Mouse (Mus musculus): ENCODE measurements at regions not wholly inside any gene's neighbourhood (a gene's known extent, or its start where the extent isn't known, plus 50 kb on each side); places are given as distances from the start of the nearest gene placed in this dataset.

DNA sequence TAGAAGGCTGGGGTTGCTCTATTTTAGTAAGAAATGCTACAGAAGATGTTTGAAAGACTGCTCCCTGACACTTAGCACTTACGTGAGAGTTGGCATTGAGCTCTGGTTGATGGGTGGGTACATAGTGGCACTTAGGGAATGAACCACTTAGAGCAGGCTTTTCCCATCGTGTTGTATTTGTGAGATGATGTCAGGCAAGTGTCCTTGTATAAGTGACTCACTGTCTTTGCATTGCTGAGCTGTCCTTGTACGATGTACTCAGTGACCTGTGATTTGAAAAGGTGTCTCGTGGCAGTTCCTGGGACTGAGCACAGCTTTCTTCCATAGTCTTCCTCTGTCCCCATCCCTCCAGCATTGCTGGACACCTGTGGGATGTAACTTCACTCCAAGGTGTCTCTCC, 165.9 kb downstream of the 1700129C05Rik start:
- intact Hi-C loops (cut with DNase I), result no loop called here
- no peak for DNase-seq (ENCODE audit: low spot score in 2 of 2)

DNA sequence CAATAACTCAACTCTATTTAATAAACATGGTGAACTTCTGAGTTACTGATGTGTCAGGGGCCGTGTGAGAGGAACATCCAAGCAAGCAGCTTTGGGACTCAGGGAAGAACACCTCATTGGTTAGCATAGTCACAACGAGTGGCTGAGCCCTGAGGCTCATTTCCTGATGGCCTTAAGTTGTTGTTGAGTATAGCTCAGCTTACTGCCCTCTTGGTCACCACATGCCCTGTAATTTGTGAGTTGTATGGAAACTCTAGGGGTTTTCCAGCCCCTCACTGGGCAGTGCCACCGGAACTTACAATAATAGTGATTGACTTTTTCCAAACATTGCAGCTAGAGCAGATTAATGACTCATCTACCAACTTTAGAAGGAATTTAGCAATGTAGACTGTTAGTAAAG, 173.4 kb downstream of the 1700129C05Rik start:
- no peak for DNase-seq (ENCODE audit: low spot score in 2 of 2)
- intact Hi-C loops (cut with DNase I), result no loop called here

DNA sequence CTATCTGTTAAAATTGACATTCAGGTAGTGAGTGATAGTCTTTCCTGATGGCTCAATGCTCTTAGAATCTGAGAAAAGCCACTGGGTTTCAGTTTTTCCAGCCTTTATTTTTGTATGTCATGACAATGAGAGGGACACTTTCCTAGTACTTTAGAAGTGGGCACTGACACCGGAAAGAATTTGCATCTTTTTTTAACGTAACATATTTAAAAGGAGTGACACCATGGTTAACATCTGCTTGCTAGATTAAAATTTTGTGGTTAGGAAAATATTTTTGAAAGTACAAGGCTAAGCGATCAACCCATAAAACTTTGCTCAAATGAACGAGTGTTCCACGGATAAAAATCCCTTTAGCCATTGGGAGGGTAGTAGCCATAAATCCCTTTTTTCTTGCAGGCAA, 174.7 kb downstream of the 1700129C05Rik start:
- DNase-seq (ENCODE audit: low spot score in 2 of 2), result no peak
- intact Hi-C loops (cut with DNase I), result no loop called here

DNA sequence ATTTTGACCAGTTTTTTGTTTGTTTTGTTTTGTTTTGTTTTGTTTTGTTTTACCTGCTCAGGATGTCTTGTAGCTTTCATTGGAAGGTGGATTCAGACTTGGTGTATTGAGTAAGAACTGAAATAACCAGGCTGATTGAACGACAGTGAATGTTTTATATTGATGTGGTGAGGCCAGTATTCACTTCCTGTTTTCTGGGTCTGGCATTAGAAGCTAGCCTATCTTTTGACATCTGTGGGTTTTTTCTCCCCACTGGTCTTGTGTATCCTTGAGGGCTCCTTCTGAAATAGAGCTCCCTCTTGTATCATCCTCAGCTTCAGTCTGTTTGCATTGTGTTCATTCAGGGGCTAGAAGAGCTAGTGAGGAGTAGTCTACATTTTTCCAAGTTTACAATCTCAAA, 175.5 kb downstream of the 1700129C05Rik start:
- DNase-seq (ENCODE audit: low spot score in 2 of 2), result no peak
- intact Hi-C loops (cut with DNase I), result no loop called here

DNA sequence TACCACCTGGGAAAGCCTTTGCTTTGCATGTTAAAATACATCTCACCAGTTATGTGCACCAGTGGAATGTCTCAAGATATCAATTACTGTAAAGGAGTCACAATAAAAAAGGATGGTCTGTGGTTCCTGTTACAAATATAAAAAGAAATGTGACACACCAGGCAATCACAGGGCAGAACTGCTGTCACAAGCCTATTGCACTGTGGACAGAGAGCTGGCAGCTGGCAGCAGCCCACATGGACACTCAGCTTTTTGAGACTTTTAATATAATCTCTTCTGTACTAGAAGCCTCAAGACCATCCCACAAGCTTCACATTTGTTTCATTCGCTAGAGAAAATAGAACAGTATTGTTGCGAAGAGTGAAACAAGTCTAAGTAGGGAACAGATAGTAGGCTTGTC, 197.7 kb downstream of the 1700129C05Rik start:
- DNase-seq (ENCODE audit: low spot score in 2 of 2), result no peak
- intact Hi-C loops (cut with DNase I), result no loop called here

DNA sequence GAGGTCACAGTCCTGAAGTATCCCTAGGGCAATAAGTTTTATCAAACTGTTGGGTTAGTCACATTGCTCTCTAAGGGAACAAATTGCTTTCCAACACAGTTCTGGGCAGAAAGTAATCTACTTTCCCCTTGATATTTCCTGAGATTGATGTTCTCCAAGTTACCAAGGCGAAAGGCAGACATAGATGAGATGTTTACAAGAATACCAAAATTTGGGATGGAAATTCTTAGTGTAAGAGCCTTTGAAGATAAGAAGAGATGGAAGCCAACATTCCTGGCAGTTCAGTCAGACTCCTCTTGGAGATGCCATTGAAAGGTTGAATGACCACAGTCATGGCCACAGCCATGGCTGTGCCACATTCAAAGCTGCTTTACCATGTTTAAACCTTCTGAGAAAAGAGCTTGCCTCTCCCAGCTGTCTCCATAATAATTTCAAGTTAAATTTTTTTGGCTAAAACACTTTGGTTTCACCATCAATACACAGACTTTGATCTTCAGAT, 199.4 kb downstream of the 1700129C05Rik start:
- no peak for DNase-seq (ENCODE audit: low spot score in 2 of 2)
- intact Hi-C loops (cut with DNase I), result no loop called here

DNA sequence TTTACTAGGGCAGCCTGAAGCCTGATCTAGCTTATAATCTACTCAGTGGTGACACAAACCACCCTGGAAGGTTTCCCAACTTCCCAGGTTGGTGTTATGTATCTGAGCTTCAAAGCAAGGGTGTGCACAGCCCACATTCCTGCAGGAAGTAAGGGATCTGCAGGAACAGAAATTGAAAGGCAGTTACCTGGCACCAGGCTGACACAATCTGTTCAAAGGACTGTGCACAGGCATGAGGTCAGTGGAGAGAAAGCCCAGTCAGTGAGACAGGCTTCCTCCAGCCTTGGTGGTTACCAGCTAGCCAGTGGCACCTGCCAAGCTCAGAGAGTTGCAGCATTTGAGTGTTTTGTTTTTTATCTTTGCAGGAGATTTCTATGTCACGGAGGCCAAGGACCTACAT, 203.6 kb downstream of the 1700129C05Rik start:
- no peak for DNase-seq (ENCODE audit: low spot score in 2 of 2)
- intact Hi-C loops (cut with DNase I), result no loop called here

DNA sequence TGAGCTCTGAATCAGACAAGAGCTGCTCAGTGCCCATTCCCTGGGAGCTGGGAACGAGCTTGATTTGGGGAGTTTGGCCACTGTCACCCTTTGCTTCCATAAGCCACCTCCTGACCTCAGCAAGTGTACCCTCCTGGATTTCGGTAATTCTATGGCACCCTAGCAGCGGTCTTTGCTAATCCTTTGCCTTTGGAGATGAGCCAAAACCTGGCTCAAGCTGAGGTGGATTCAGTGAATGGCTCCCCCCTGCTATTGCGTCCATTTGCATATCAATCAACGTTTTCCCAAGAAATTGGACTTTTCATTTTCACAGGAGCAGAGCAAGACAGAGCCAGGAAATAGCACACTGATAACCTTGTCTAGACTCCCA, 204.1 kb downstream of the 1700129C05Rik start:
- intact Hi-C loops (cut with DNase I), result no loop called here
- DNase-seq (ENCODE audit: low spot score in 2 of 2), result no peak

DNA sequence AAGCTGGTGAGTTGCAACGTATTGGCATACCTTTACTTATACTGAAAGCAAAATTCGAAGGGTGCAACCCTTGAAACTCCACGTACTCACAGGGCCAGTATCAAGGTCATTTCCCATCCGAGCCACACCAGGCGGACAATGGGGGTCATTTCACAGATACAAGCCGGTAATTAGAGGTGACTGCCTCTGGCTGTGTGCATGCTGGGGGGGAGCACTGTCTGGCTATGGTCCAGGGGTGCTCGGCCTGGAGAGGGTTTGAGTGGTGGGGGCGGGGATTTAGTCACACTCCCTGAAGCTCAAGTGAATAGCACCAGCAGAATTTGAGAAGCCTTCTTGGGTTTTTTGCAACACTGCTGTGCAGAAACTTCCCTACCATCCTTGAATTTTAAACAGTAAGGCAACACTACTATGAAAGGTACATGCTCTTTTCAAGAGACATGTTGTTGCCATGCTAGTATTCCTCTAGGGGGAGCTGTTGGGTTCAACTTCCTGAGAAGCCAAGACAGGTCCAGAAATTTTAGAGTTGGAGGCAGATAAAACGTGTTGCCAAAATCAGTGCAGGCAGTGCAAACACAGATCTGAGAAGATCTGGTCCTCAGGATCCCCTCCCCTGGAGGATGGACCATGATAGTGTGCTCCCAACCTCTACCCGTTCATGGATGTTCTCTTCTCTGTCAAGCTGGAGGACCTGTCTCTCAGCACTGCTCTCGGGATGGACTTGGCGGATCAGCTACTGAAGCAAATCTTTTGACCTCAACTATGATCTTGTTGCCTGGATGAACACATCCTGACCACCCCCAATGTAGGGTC, 204.7 kb downstream of the 1700129C05Rik start:
- intact Hi-C loops (cut with DNase I), result no loop called here
- peak in 1 of 2 experiments; percentile 40 for DNase-seq (ENCODE audit: low spot score in 2 of 2)

DNA sequence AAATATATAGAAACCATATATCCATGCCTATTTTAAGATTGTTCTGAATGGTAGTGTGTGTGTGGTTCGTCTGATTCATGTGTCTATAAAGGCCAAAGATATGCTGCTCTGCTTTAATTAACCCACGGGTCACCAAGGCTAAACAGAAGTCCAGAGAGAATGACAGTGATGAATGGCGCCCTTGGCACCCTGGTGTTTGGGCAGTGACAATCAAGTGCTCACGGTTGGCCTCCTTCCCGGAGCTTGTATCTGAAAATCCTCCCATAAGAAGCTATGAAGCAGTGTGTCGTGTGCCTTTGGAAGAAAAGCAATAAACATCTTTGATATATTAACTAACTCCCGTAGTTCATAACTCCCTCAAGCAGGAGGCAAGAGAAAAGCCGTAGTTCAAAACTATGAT, 205.4 kb downstream of the 1700129C05Rik start:
- DNase-seq (ENCODE audit: low spot score in 2 of 2), result no peak
- intact Hi-C loops (cut with DNase I), result no loop called here

DNA sequence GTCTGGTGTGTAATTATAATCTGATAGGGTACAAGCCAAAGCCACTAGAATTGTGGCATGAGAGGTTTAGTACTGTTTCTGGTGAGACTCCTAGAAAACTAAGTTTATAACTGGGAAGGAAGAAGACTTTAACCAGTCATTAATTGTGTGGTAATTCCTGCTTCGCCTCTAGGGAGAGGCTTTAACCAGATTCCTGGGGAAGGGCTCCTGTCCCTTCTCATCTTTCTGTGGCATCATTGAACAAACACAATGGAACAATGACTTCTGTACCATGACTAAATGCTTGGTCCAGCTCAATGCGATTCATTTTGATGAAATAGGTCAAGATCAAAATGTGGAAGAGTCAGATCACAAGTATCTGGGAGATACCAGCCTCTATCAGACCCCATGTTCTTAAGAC, 206.6 kb downstream of the 1700129C05Rik start:
- intact Hi-C loops (cut with DNase I), result no loop called here
- no peak for DNase-seq (ENCODE audit: low spot score in 2 of 2)

DNA sequence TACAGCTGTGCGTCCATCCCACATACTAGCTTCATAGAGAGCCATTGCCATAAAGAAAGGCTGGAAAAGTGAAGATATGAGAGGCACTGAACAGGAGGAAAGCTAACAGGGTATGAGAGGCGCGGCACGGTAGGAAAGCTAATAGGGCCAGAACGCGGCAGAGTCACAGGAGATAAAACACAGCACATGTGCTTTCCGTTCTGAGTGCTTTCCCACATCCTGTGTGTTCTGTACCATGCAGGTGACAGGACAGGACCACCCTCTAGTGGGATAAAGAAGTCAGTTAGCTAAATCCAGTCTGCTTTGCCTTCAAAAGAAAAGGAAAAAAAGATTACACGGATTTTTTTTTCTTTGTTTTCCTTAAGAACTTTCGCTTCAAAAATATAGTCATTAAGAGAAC, 224.8 kb downstream of the 1700129C05Rik start:
- no peak for DNase-seq (ENCODE audit: low spot score in 2 of 2)
- intact Hi-C loops (cut with DNase I), result no loop called here

DNA sequence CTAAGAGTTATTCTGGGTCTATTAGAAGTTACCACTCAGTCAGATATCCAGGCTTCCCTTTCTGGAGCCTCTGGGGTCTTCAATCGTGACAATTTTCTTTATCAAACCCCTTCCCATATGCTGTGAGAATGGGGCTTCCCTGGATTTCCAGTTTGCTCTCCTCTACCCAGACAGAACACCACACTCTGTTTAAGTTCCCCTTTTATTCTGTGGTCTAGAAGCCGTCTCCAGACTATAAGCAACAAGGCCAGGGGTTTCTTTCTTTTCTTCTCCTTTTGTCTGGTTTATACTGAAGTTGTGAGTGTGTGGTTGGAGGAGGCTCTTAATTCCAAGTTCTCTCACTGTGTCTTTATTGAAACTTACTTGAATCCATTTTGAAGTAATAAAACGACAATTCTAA, 225.5 kb downstream of the 1700129C05Rik start:
- intact Hi-C loops (cut with DNase I), result no loop called here
- DNase-seq (ENCODE audit: low spot score in 2 of 2), result no peak

DNA sequence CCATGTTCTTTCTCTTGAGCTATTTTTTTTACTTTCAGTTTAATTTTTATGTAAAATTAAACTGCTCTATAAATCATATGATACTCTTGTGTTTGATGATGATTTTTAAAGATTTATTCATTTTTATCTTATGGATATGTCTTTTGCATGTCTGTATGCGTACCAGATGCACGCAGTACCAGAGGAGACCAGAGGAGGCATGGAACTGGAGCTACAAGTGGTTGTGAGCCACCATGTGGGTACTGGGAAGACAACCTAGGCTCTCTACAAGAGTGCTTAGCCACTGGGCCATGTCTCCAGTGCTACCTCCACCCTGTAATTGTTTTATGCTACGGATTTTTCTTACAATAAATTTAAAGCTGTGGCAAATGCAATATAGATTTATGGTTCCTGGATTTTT, 227.8 kb downstream of the 1700129C05Rik start:
- intact Hi-C loops (cut with DNase I), result no loop called here

DNA sequence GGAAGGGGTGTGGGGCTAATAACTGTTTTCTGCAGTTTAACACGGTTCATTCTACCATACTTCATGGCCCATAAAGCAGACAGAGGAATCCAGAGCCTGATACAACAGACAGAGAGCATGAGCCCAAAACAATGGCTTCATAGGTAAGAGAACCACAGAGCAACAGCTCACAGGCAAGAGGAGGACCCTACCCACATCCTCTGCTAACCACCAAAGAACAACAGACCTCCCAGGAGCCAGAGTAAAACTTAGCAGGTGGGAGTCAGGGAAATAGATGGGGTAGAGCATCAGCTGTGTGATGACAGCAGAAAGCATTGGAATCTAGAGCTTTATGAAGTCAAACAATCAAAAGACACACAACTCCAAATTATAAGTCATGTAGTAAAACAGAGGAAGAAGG, 231.8 kb downstream of the 1700129C05Rik start:
- no peak for DNase-seq (ENCODE audit: low spot score in 2 of 2)
- intact Hi-C loops (cut with DNase I), result no loop called here

More for the DNA sequence above, 227.8 kb downstream of the 1700129C05Rik start:
- DNase-seq (ENCODE audit: low spot score in 2 of 2), result no peak

DNA sequence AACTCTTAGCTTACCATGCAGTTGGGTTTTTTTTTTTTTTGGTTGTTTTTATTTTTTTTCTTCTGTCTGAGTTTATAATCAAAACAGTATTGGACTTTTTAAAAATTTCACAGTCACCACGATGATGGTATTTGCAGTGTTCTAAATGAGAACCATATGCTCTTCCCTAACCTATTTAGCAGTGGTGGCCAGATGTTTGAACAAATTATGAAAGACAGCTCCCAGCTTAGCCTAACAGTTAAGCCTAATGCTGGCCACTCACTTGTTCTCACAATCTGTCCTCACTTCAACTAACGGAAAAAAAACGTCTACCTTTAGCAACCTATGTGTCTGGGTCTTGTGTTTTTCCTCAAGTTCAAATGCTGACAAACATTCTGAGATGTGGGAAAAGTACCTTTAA, 234.8 kb downstream of the 1700129C05Rik start:
- intact Hi-C loops (cut with DNase I), result no loop called here
- DNase-seq (ENCODE audit: low spot score in 2 of 2), result no peak

DNA sequence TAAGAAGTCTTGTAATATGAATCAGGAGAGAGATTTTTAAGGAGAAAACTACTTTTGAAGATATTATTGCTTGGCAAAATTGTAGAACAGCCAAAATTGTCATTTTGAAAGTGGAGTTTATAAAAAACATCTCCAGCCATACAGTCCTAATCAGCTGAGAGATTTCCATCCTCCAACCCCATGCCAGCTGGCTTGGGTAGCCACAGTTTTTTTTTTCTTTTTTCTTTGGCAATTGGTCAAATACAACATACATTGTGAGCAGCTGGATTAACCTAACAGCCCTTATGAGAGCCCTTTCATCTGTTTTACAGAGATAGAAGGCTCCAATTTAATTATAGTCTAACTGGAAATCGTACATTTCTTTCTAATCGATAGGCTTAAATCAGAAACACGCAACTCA, 235.3 kb downstream of the 1700129C05Rik start:
- no peak for DNase-seq (ENCODE audit: low spot score in 2 of 2)
- intact Hi-C loops (cut with DNase I), result no loop called here

DNA sequence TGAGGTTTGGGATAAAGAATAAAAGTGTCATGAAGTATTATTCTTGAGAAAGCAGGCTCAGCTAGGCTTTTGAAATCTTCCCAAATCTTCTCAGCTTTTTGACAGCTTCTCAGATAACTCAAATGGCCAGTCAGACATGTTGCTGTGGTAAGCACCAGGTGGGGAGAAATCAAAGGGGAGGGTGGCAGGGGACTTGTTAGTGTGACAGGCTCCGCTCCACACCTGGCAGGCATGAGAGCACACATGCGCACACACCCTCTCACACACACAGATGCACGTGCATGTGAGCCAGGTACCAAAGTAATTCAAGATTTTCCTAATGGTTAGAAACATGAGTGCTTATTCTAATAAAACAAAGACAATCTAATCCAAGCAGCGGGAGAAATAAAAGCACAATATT, 236.1 kb downstream of the 1700129C05Rik start:
- DNase-seq (ENCODE audit: low spot score in 2 of 2), result no peak
- intact Hi-C loops (cut with DNase I), result no loop called here

DNA sequence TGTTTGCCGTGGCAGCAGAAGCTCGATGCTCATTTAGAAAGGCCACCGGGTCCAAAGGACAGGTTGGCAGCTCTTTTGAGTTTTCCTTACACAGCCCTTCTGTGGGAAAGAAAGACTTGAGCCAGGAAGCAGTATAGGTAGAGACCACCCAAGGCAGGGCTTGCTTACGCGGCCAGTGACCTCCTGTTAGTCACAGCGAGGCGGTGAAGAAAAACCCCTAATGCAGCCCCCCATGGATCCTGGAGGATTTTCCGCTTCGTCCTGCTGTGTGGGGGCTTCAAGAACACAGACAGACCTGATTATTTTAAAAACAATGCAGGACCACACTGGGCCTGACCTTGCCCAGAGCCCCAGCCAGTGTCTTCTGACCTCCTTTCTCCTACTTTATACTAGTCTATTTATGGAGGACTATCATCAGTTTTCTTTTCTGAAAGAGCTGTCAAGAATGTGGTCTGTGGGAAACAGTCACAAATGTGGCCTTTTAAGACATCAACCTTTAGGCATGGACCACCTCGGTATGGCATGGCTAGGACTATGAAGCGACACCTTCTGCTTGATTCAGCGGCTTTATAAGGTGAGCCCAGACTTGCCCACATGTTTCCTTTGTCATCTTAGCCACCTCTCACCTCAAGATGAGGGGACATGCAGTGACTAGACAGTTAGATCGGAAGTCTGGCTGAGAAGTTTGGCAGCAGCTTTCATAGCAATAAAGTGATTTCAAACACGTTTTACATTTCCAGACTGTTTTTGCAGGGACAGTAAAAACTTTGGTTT, 274.3 kb downstream of the 1700129C05Rik start:
- intact Hi-C loops (cut with DNase I), result no loop called here

DNA sequence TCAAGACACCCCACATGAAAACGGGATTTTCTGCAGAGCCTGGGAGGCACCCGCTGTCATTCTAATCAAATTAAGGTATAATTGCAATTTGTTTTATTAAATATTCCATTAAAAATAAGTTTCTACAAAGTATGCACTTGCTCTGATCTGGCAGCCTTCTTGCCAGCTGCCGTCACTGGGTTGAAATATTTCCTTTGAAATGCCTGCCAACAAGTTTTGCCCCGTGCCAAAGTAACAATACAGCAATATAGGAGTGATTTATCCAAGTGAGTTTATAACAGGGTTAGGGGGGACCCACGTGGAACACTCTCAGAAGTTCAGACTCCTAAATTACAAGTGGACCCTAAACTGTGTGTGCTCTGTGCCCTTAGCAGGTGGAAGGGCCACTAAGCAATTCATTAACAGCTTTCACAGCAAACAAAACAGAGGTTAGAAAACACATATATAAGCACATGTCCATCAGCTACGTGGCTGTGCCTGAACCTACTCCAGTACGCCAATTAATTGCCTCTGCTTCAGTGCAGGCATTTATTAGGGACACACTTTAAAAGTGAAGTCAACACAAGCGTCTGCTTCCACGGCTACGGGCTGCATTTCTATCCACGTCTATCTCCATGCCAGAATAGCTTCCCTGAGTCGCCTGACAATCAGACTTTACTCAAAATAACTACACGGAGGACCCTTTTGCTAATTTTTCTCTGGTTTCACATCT, 275.1 kb downstream of the 1700129C05Rik start:
- no peak for DNase-seq (ENCODE audit: low spot score in 2 of 2)
- intact Hi-C loops (cut with DNase I), result no loop called here

More for the DNA sequence above, 274.3 kb downstream of the 1700129C05Rik start:
- no peak for DNase-seq (ENCODE audit: low spot score in 2 of 2)

Measured in left cerebral cortex, postnatal 14 days (tissue).